Mouse (Mus musculus) midbrain, postnatal 0 days (tissue): ENCODE data around the gene Tspan4. TPM values are rescaled to one million over a fixed set of nuclear protein-coding genes. Genes with fewer than 3 reads are reported as not detected.

Experiments
- ATAC-seq: fragments of 200-750 bp; cut with Nextera tagmentation; 2 replicates; pipeline ENCODE4 v1.8.0; 2017; ENCODE audit warnings: moderate number of reproducible peaks, mild to moderate bottlenecking, moderate TSS enrichment, moderate library complexity; ENCODE audit not compliant: low FRiP score
- DNase-seq: peaks from one replicate; pipeline ENCODE4 v3.0.0-alpha.2; 2015; ENCODE audit warnings: low spot score
- H3K27ac ChIP-seq: fragments of 300-500 bp; sonication (generic); 2 replicates; pipeline ENCODE4 v1.5.1; 2014; ENCODE audit warnings: low read depth, mild to moderate bottlenecking, low read length, mixed read lengths
- H3K27me3 ChIP-seq: fragments of 300-500 bp; sonication (generic); 2 replicates; pipeline ENCODE4 v1.6.1; 2014; ENCODE audit warnings: low read length, control low read depth, mixed read lengths; ENCODE audit not compliant: insufficient read depth
- H3K36me3 ChIP-seq: fragments of 300-500 bp; sonication (generic); 2 replicates; pipeline ENCODE4 v1.6.1; 2014; ENCODE audit warnings: low read length, control low read depth, mixed read lengths; ENCODE audit not compliant: insufficient read depth
- H3K4me1 ChIP-seq: fragments of 300-500 bp; sonication (generic); 2 replicates; pipeline ENCODE4 v1.6.1; 2014; ENCODE audit warnings: mild to moderate bottlenecking, control low read depth, antibody characterized with exemption, low read length, mixed read lengths; ENCODE audit not compliant: insufficient read depth
- H3K4me2 ChIP-seq: fragments of 300-500 bp; sonication (generic); 2 replicates; pipeline ENCODE4 v1.6.1; 2014; ENCODE audit warnings: low read depth, mild to moderate bottlenecking, low read length, mixed read lengths; ENCODE audit not compliant: poor library complexity, severe bottlenecking
- H3K4me3 ChIP-seq: fragments of 300-500 bp; sonication (generic); 2 replicates; pipeline ENCODE4 v1.5.1; 2014; ENCODE audit warnings: low read depth, mild to moderate bottlenecking, low read length, moderate library complexity
- H3K9ac ChIP-seq: fragments of 300-500 bp; sonication (generic); replicated peaks from 2 replicates; pipeline ENCODE4 v1.6.1; 2014; ENCODE audit warnings: mild to moderate bottlenecking, low read length, moderate library complexity, mixed read lengths; ENCODE audit not compliant: poor library complexity, severe bottlenecking
- H3K9me3 ChIP-seq: fragments of 300-500 bp; sonication (generic); 2 replicates; pipeline ENCODE4 v1.6.1; 2016; ENCODE audit warnings: low read length, control low read depth
- CTCF ChIP-seq: IDR thresholded peaks from 2 replicates; pipeline ENCODE4 v1.5.1; 2016; ENCODE audit warnings: antibody characterized with exemption, mild to moderate bottlenecking
- WGBS: fragments of 180-500 bp; shearing (Covaris S2); extraction: QIAGEN DNeasy Blood & Tissue Kit; methylation state at CpG from one replicate; pipeline ENCODE4 v1.1.7; 2014; 5-methylcytosine and 5-hydroxymethylcytosine counted together
- polyA plus RNA-seq: library from polyadenylated mRNA; unstranded; fragments of >200 nt; fragmentation: Nextera tagmentation; extraction: Ambion mirVana; gene quantifications from 2 replicates; pipeline ENCODE4 v1.2.1, GENCODE M21; 2015
- total RNA-seq: library from RNA; depleted of rRNA; stranded (reverse); fragments of >200 nt; gene quantifications from 2 replicates; pipeline ENCODE4 v1.2.3, GENCODE M21; 2014

Tspan4 gene
- total and polyA plus RNA-seq, 2 experiments from 2014 or later = 68.1 to 94.8 TPM

- DNase-seq (no peak), ATAC-seq (no peak)
- H3K4me1 ChIP-seq = peaks cover 20% of the 10 kb centered on the region
- 92% methylated on average over 12 of the region's 12 CpGs for whole genome bisulfite sequencing
- no peaks in the 10 kb centered on the region for H3K9me3 ChIP-seq
- TF ChIP-seq CTCF = no peak
- no peaks in the 10 kb centered on the region for H3K27me3 ChIP-seq
- H3K9ac ChIP-seq = peak overlapping the region; percentile 79; the same call in 1 of the 2 replicates
- H3K36me3 ChIP-seq = no peaks in the 10 kb centered on the region
- H3K27ac ChIP-seq = peak overlapping the region; percentile 80
- peak overlapping the region; percentile 66; the same call in 1 of the 2 replicates for H3K4me3 ChIP-seq
- H3K4me2 ChIP-seq = peak overlapping the region; percentile 92
These were observed 36.7 kb upstream of the Tspan4 start for GRCm38 (mm10) chr7:141438201-141438968.

- H3K4me3 ChIP-seq = no peak overlapping the region
- peaks cover 14% of the 10 kb centered on the region for H3K4me1 ChIP-seq
- DNase-seq (no peak), ATAC-seq (no peak)
- H3K27me3 ChIP-seq = no peaks in the 10 kb centered on the region
- no peak overlapping the region for H3K4me2 ChIP-seq
- no peaks in the 10 kb centered on the region for H3K9me3 ChIP-seq
- TF ChIP-seq CTCF = no peak
- no peak overlapping the region for H3K9ac ChIP-seq
- H3K27ac ChIP-seq = no peak overlapping the region
- H3K36me3 ChIP-seq = no peaks in the 10 kb centered on the region
- 95% methylated on average over 10 of the region's 10 CpGs for WGBS
These were observed 35.8 kb upstream of the Tspan4 start for GRCm38 (mm10) chr7:141439140-141439679.

- Histone ChIP-seq H3K9me3 (no peaks in the 10 kb centered on the region), H3K4me3 (no peak overlapping the region), H3K27me3 (no peaks in the 10 kb centered on the region), H3K4me2 (no peak overlapping the region), H3K4me1 (peaks cover 11% of the 10 kb centered on the region), H3K36me3 (no peaks in the 10 kb centered on the region), H3K9ac (no peak overlapping the region), H3K27ac (no peak overlapping the region)
- DNase-seq (no peak), ATAC-seq (no peak)
- WGBS = 93% methylated on average over 11 of the region's 11 CpGs
- no peak for TF ChIP-seq CTCF
These were observed 35.2 kb upstream of the Tspan4 start for GRCm38 (mm10) chr7:141439811-141440210.

GRCm38 (mm10) chr7:141440613-141441012, 34.4 kb upstream of the Tspan4 start:
- no peak overlapping the region for H3K9ac ChIP-seq
- no peaks in the 10 kb centered on the region for H3K9me3 ChIP-seq
- no peaks in the 10 kb centered on the region for H3K36me3 ChIP-seq
- no peak overlapping the region for H3K4me2 ChIP-seq
- no peak overlapping the region for H3K27ac ChIP-seq
- DNase-seq = peak; percentile 68
- no peak overlapping the region for H3K4me3 ChIP-seq
- peaks cover 9% of the 10 kb centered on the region; the same call in 1 of the 2 replicates for H3K4me1 ChIP-seq
- 36% methylated on average over 6 of the region's 6 CpGs for WGBS
- TF ChIP-seq CTCF = peak; percentile 71
- no peak for ATAC-seq
- no peaks in the 10 kb centered on the region for H3K27me3 ChIP-seq

- DNase-seq = no peak
- H3K27ac ChIP-seq = no peak overlapping the region
- no peak for TF ChIP-seq CTCF
- WGBS = 94% methylated on average over 9 of the region's 9 CpGs
- H3K4me1 ChIP-seq = peaks cover 4% of the 10 kb centered on the region; the same call in 1 of the 2 replicates
- no peak overlapping the region for H3K9ac ChIP-seq
- H3K9me3 ChIP-seq = no peaks in the 10 kb centered on the region
- no peaks in the 10 kb centered on the region for H3K27me3 ChIP-seq
- H3K4me2 ChIP-seq = no peak overlapping the region
- H3K4me3 ChIP-seq = no peak overlapping the region
- ATAC-seq = no peak
- no peaks in the 10 kb centered on the region for H3K36me3 ChIP-seq
These were observed 33.6 kb upstream of the Tspan4 start for GRCm38 (mm10) chr7:141441460-141441859.

GRCm38 (mm10) chr7:141442199-141442598, 32.8 kb upstream of the Tspan4 start:
- no peaks in the 10 kb centered on the region for H3K9me3 ChIP-seq
- H3K9ac ChIP-seq = no peak overlapping the region
- H3K4me1 ChIP-seq = peaks cover 4% of the 10 kb centered on the region; the same call in 1 of the 2 replicates
- no peak overlapping the region for H3K27ac ChIP-seq
- DNase-seq (no peak), ATAC-seq (no peak)
- H3K4me3 ChIP-seq = no peak overlapping the region
- H3K27me3 ChIP-seq = no peaks in the 10 kb centered on the region
- H3K4me2 ChIP-seq = no peak overlapping the region
- TF ChIP-seq CTCF = no peak
- no peaks in the 10 kb centered on the region for H3K36me3 ChIP-seq
- 93% methylated on average over 13 of the region's 13 CpGs for WGBS
